Mouse (Mus musculus): ENCODE measurements around the gene Usf1. TPM values are rescaled to one million over a fixed set of nuclear protein-coding genes. Genes with fewer than 3 reads are reported as not detected.

The Usf1 gene
- polyA plus RNA-seq, 1 experiment from 2014 or later, result 102 TPM

GRCm38 (mm10) chr1:171388376-171389102, 22.6 kb upstream of the Usf1 start, which contains the start of gene Arhgap30:
Gene Arhgap30, plus strand, starts transcription at chr1:171388954.
- Histone ChIP-seq H3K4me1 (peaks cover 12% of the 10 kb centered on the region), H3K27me3 (peaks cover 8% of the 10 kb centered on the region), H3K4me2 (replicated peaks) (no peak within 1 kb of the TSS), H3K27ac (no peak within 1 kb of the TSS), H3K9ac (no peak within 1 kb of the TSS), H3K36me3 (no peaks in the 10 kb centered on the region), H3K4me3 (no peak within 1 kb of the TSS), H3K9me3 (no peaks in the 10 kb centered on the region)
- ATAC-seq (ENCODE audit: low FRiP score, low read depth), result no peak
- WGBS, result 78% methylated on average over 15 of the region's 15 CpGs

- Histone ChIP-seq H3K4me2 (replicated peaks) (no peak overlapping the region), H3K27ac (no peak overlapping the region), H3K27me3 (no peaks in the 10 kb centered on the region), H3K4me1 (peaks cover 12% of the 10 kb centered on the region), H3K9me3 (no peaks in the 10 kb centered on the region), H3K36me3 (no peaks in the 10 kb centered on the region), H3K9ac (no peak overlapping the region), H3K4me3 (no peak overlapping the region)
- WGBS, result 62% methylated on average over 4 of the region's 4 CpGs
- no peak for ATAC-seq (ENCODE audit: low FRiP score, low read depth)
These were observed 21.0 kb upstream of the Usf1 start for GRCm38 (mm10) chr1:171390101-171390500.

- 69% methylated on average over 4 of the region's 4 CpGs for WGBS
- Histone ChIP-seq H3K27ac (no peak overlapping the region), H3K27me3 (no peaks in the 10 kb centered on the region), H3K4me3 (no peak overlapping the region), H3K4me2 (replicated peaks) (no peak overlapping the region), H3K9me3 (no peaks in the 10 kb centered on the region), H3K4me1 (no peaks in the 10 kb centered on the region), H3K36me3 (no peaks in the 10 kb centered on the region), H3K9ac (no peak overlapping the region)
- ATAC-seq (ENCODE audit: low FRiP score, low read depth), result no peak
These were observed 9.3 kb upstream of the Usf1 start for GRCm38 (mm10) chr1:171401821-171402220.

- H3K36me3 ChIP-seq, result no peaks in the 10 kb centered on the region
- H3K27ac ChIP-seq, result no peak overlapping the region
- H3K4me1 ChIP-seq, result no peaks in the 10 kb centered on the region
- no peak overlapping the region for H3K4me3 ChIP-seq
- H3K9me3 ChIP-seq, result no peaks in the 10 kb centered on the region
- H3K4me2 ChIP-seq (replicated peaks), result no peak overlapping the region
- WGBS, result 72% methylated on average over 9 of the region's 9 CpGs
- H3K27me3 ChIP-seq, result peaks cover 4% of the 10 kb centered on the region; the same call in 1 of the 2 replicates
- no peak overlapping the region for H3K9ac ChIP-seq
- no peak for ATAC-seq (ENCODE audit: low FRiP score, low read depth)
These were observed 8.1 kb upstream of the Usf1 start for GRCm38 (mm10) chr1:171402991-171403390.

- H3K9ac ChIP-seq, result no peak overlapping the region
- H3K27me3 ChIP-seq, result peaks cover 15% of the 10 kb centered on the region; the same call in 1 of the 2 replicates
- H3K4me2 ChIP-seq (replicated peaks), result no peak overlapping the region
- no peaks in the 10 kb centered on the region for H3K9me3 ChIP-seq
- no peaks in the 10 kb centered on the region for H3K4me1 ChIP-seq
- WGBS, result 80% methylated on average over 4 of the region's 5 CpGs
- no peak overlapping the region for H3K4me3 ChIP-seq
- H3K36me3 ChIP-seq, result no peaks in the 10 kb centered on the region
- ATAC-seq (ENCODE audit: low FRiP score, low read depth), result no peak
- H3K27ac ChIP-seq, result no peak overlapping the region
These were observed 3.9 kb upstream of the Usf1 start for GRCm38 (mm10) chr1:171407263-171407662.

- H3K4me1 ChIP-seq, result peaks cover 14% of the 10 kb centered on the region
- 90% methylated on average over 1 of the region's 1 CpGs for WGBS
- H3K9ac ChIP-seq, result no peak overlapping the region
- H3K27ac ChIP-seq, result no peak overlapping the region
- H3K36me3 ChIP-seq, result peaks cover 2% of the 10 kb centered on the region
- no peak for ATAC-seq (ENCODE audit: low FRiP score, low read depth)
- peaks cover 15% of the 10 kb centered on the region; the same call in 1 of the 2 replicates for H3K27me3 ChIP-seq
- no peaks in the 10 kb centered on the region for H3K9me3 ChIP-seq
- no peak overlapping the region for H3K4me2 ChIP-seq (replicated peaks)
- no peak overlapping the region for H3K4me3 ChIP-seq
These were observed 882 bp upstream of the Usf1 start for GRCm38 (mm10) chr1:171410231-171410630.

- Histone ChIP-seq H3K4me1 (peaks cover 14% of the 10 kb centered on the region), H3K4me3 (peak overlapping the region; percentile 94), H3K27me3 (peaks cover 15% of the 10 kb centered on the region; the same call in 1 of the 2 replicates), H3K4me2 (replicated peaks) (peak overlapping the region; percentile 75), H3K36me3 (peaks cover 15% of the 10 kb centered on the region), H3K27ac (peak overlapping the region; percentile 88), H3K9ac (peak overlapping the region; percentile 93), H3K9me3 (no peaks in the 10 kb centered on the region)
- WGBS, result under 1% methylated on average over 38 of the region's 39 CpGs
- peak; percentile 79 for ATAC-seq (ENCODE audit: low FRiP score, low read depth)
These were observed 404 bp downstream of the Usf1 start for GRCm38 (mm10) chr1:171411492-171411941.

GRCm38 (mm10) chr1:171412001-171412441, 908 bp downstream of the Usf1 start:
- 0 out of 2 replicates have a peak, but pooled peaks have one; percentile 26 for ATAC-seq (ENCODE audit: low FRiP score, low read depth)
- Histone ChIP-seq H3K27me3 (peaks cover 15% of the 10 kb centered on the region; the same call in 1 of the 2 replicates), H3K27ac (peak overlapping the region; percentile 88), H3K4me1 (peaks cover 14% of the 10 kb centered on the region), H3K9me3 (no peaks in the 10 kb centered on the region), H3K9ac (peak overlapping the region; percentile 93), H3K36me3 (peaks cover 20% of the 10 kb centered on the region), H3K4me3 (peak overlapping the region; percentile 94), H3K4me2 (replicated peaks) (peak overlapping the region; percentile 75)
- WGBS, result 2% methylated on average over 20 of the region's 20 CpGs

GRCm38 (mm10) chr1:171412446-171412845, 1.3 kb downstream of the Usf1 start:
- Histone ChIP-seq H3K27me3 (peaks cover 11% of the 10 kb centered on the region; the same call in 1 of the 2 replicates), H3K4me1 (peaks cover 14% of the 10 kb centered on the region), H3K27ac (peak overlapping the region; percentile 88; the same call in 1 of the 2 replicates), H3K9me3 (no peaks in the 10 kb centered on the region), H3K4me3 (peak overlapping the region; percentile 94), H3K9ac (peak overlapping the region; percentile 93), H3K36me3 (peaks cover 24% of the 10 kb centered on the region), H3K4me2 (replicated peaks) (peak overlapping the region; percentile 75)
- WGBS, result 49% methylated on average over 3 of the region's 3 CpGs
- ATAC-seq (ENCODE audit: low FRiP score, low read depth), result no peak

- H3K36me3 ChIP-seq, result peaks cover 35% of the 10 kb centered on the region
- H3K9ac ChIP-seq, result no peak overlapping the region
- 83% methylated on average over 8 of the region's 8 CpGs for WGBS
- no peak overlapping the region for H3K4me3 ChIP-seq
- H3K27me3 ChIP-seq, result peaks cover 6% of the 10 kb centered on the region; the same call in 1 of the 2 replicates
- H3K9me3 ChIP-seq, result no peaks in the 10 kb centered on the region
- no peak overlapping the region for H3K4me2 ChIP-seq (replicated peaks)
- H3K27ac ChIP-seq, result no peak overlapping the region
- ATAC-seq (ENCODE audit: low FRiP score, low read depth), result no peak
- peaks cover 14% of the 10 kb centered on the region for H3K4me1 ChIP-seq
These were observed 2.5 kb downstream of the Usf1 start for GRCm38 (mm10) chr1:171413608-171414007.

GRCm38 (mm10) chr1:171418660-171419059, 7.5 kb downstream of the Usf1 start, which contains the start of gene Tstd1:
Gene Tstd1, plus strand, starts transcription at chr1:171418872.
- no peak within 1 kb of the TSS for H3K4me3 ChIP-seq
- no peaks in the 10 kb centered on the region for H3K9me3 ChIP-seq
- H3K9ac ChIP-seq, result no peak within 1 kb of the TSS
- H3K4me1 ChIP-seq, result peaks cover under 1% of the 10 kb centered on the region; the same call in 1 of the 2 replicates
- H3K36me3 ChIP-seq, result peaks cover 62% of the 10 kb centered on the region
- WGBS, result 91% methylated on average over 5 of the region's 5 CpGs
- ATAC-seq (ENCODE audit: low FRiP score, low read depth), result no peak
- no peak within 1 kb of the TSS for H3K27ac ChIP-seq
- H3K27me3 ChIP-seq, result no peaks in the 10 kb centered on the region
- H3K4me2 ChIP-seq (replicated peaks), result no peak within 1 kb of the TSS

- H3K4me3 ChIP-seq, result no peak overlapping the region
- no peak overlapping the region for H3K9ac ChIP-seq
- no peaks in the 10 kb centered on the region for H3K4me1 ChIP-seq
- peaks cover 62% of the 10 kb centered on the region for H3K36me3 ChIP-seq
- H3K4me2 ChIP-seq (replicated peaks), result no peak overlapping the region
- ATAC-seq (ENCODE audit: low FRiP score, low read depth), result no peak
- no peak overlapping the region for H3K27ac ChIP-seq
- H3K27me3 ChIP-seq, result no peaks in the 10 kb centered on the region
- H3K9me3 ChIP-seq, result no peaks in the 10 kb centered on the region
- WGBS, result 61% methylated on average over 12 of the region's 12 CpGs
These were observed 8.3 kb downstream of the Usf1 start for GRCm38 (mm10) chr1:171419291-171419882.
